Mouse (Mus musculus) embryonic facial prominence, embryonic 14.5 days (tissue): ENCODE data around the gene Nptx1. TPM values are rescaled to one million over a fixed set of nuclear protein-coding genes. Genes with fewer than 3 reads are reported as not detected.

ENCODE experiments used
- ATAC-seq: fragments of 200-750 bp; cut with Nextera tagmentation; 2 replicates; pipeline ENCODE4 v1.8.0; 2017; ENCODE audit warnings: low read depth, moderate number of reproducible peaks, moderate TSS enrichment
- DNase-seq: peaks from one replicate; pipeline ENCODE4 v3.0.0-alpha.2; 2015; ENCODE audit warnings: low spot score
- H3K27ac ChIP-seq: fragments of 300-500 bp; sonication (generic); replicated peaks from 2 replicates; pipeline ENCODE4 v1.5.1; 2014; ENCODE audit warnings: low read depth, mild to moderate bottlenecking, low read length, moderate library complexity
- H3K27me3 ChIP-seq: fragments of 300-500 bp; sonication (generic); replicated peaks from 2 replicates; pipeline ENCODE4 v1.6.1; 2014; ENCODE audit warnings: low read length; ENCODE audit not compliant: control insufficient read depth, insufficient read depth
- H3K36me3 ChIP-seq: fragments of 300-500 bp; sonication (generic); 2 replicates; pipeline ENCODE4 v1.6.1; 2014; ENCODE audit warnings: low read length, mixed read lengths; ENCODE audit not compliant: control insufficient read depth, insufficient read depth
- H3K4me1 ChIP-seq: fragments of 300-500 bp; sonication (generic); 2 replicates; pipeline ENCODE4 v1.6.1; 2014; ENCODE audit warnings: antibody characterized with exemption, low read length; ENCODE audit not compliant: control insufficient read depth, insufficient read depth
- H3K4me2 ChIP-seq: fragments of 300-500 bp; sonication (generic); 2 replicates; pipeline ENCODE4 v1.6.1; 2014; ENCODE audit warnings: low read depth, mild to moderate bottlenecking, low read length, moderate library complexity, mixed read lengths
- H3K4me3 ChIP-seq: fragments of 300-500 bp; sonication (generic); 2 replicates; pipeline ENCODE4 v1.5.1; 2014; ENCODE audit warnings: low read depth, mild to moderate bottlenecking, low read length
- H3K9ac ChIP-seq: fragments of 300-500 bp; sonication (generic); 2 replicates; pipeline ENCODE4 v1.6.1; 2014; ENCODE audit warnings: low read depth, mild to moderate bottlenecking, low read length, moderate library complexity, mixed read lengths
- H3K9me3 ChIP-seq: fragments of 300-500 bp; sonication (generic); 2 replicates; pipeline ENCODE4 v1.6.1; 2016; ENCODE audit warnings: low read length; ENCODE audit not compliant: control insufficient read depth
- WGBS: fragments of 180-500 bp; shearing (Covaris S2); extraction: QIAGEN DNeasy Blood & Tissue Kit; methylation state at CpG from one replicate; pipeline ENCODE4 v1.1.7; 2014; 5-methylcytosine and 5-hydroxymethylcytosine counted together
- polyA plus RNA-seq: library from polyadenylated mRNA; unstranded; fragments of >200 nt; fragmentation: Nextera tagmentation; extraction: Ambion mirVana; gene quantifications from 2 replicates; pipeline ENCODE4 v1.2.1, GENCODE M21; 2014

Gene Nptx1
- polyA plus RNA-seq, 1 experiment from 2014 or later = 1.9 TPM

DNA sequence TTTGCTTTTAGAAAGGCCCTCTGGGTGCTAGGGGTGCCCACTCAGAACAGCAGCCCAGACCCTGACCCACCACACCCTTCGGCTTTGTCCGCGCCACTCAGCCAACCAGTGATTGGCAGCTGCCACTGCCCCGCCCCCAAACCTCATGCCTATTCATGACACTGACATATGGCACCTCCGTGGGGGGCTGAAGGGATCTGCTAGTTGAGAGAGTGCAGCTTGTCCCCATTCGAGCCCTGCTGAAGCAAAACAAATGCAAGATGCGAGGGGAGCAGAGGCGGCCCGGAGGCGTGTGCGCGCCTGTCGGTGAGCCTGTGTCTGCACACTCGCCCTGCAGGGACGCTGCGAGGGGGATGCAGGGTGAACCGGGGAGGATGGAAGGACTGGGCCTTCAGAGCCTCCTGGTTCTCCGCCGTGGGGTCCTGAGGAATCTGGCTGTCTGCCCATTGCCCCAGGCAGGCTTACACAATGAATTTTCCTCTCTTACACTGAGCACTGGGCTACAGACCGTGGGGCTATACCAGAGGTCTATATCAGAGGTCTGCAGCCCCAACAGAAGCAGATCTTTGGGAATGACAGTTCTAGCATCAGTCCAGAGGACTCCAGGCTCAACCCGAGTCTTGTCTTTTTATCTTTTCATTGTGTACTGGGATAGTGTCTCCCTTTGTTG, 32.5 kb downstream of the Nptx1 start:
- Histone ChIP-seq H3K27ac (no peak overlapping the region), H3K36me3 (no peaks in the 10 kb centered on the region), H3K4me1 (peaks cover 10% of the 10 kb centered on the region; the same call in 1 of the 2 replicates), H3K4me3 (peak overlapping the region; percentile 10; the same call in 1 of the 2 replicates), H3K4me2 (peak overlapping the region; percentile 44), H3K9me3 (no peaks in the 10 kb centered on the region), H3K27me3 (no peaks in the 10 kb centered on the region), H3K9ac (0 out of 2 replicates have a peak overlapping the region, but pooled peaks have one; percentile 25)
- 3% methylated on average over 21 of the region's 21 CpGs for WGBS
- ATAC-seq = peak; percentile 58
- peak; percentile 82 for DNase-seq

DNA sequence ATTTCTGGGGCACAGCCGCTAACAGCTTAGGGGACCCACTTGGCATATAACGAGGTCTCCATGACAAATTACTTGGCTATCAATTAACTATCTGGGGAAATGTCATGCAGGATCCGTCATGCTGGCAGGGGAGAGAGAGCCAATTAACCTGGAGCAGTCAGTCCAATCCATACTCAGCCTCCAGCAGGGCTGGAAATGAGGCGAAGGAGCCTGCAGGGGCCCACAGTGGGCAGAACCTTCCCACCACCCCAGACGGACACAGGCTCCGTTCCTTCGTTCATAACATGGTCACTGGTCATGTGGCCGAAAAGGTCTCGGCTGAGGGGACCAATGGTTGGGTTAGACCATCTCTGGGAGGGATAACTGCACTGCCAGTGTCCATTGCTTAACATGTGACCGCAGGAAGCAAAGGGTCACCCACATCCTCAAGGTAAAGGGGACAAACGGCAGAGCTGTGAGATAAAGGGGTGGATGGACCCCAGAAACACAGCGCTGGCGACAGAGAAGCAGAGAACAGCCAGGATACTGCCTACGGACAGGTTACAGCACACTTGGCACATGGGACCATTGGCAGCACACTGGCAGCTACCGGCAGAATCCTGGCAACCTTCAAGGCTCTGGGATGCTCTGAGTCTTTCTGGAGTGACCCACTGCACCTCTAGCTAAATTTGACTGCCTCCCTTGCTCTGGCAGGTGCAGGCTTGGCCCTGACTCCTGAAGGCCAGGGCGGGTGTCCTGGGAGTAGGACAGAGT, 33.3 kb downstream of the Nptx1 start:
- H3K4me3 ChIP-seq = no peak overlapping the region
- H3K36me3 ChIP-seq = no peaks in the 10 kb centered on the region
- no peak overlapping the region for H3K27ac ChIP-seq
- no peak for ATAC-seq
- no peak overlapping the region for H3K9ac ChIP-seq
- H3K4me2 ChIP-seq = peak overlapping the region; percentile 44
- H3K4me1 ChIP-seq = peaks cover 10% of the 10 kb centered on the region; the same call in 1 of the 2 replicates
- H3K27me3 ChIP-seq = no peaks in the 10 kb centered on the region
- H3K9me3 ChIP-seq = no peaks in the 10 kb centered on the region
- 45% methylated on average over 16 of the region's 16 CpGs for whole genome bisulfite sequencing
- DNase-seq = no peak

DNA sequence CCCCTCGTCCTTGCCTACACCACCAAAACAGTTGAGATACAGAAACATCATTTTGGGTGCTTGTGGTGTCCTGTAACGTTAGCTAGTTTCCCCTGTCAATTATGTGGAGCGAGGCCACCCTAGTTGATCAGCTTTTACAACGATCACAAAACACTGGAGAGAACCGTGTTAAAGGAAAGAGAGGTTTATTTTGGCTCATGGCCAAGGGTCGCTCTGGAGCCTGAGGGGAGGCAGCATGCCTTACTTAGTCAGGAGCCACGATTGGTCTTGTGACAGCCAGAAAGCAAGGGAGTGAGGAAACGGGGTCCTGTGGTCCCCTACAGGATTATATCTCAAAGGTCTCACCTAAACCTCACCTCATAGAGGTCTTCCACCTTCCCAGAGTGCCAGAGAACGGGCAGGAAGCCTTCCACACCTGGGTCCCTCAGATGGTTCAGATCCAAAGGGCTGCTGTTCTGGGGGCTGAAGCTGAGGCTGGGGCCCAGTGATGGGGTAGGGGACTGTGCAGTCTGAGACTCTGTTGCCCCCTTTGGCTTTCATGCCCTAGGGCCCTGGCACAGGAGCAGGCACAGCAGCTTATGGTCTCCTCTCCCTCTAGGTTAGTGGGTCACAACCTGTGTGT, 34.4 kb downstream of the Nptx1 start:
- Histone ChIP-seq H3K9me3 (no peaks in the 10 kb centered on the region), H3K36me3 (peaks cover 6% of the 10 kb centered on the region; the same call in 1 of the 2 replicates), H3K27ac (no peak overlapping the region), H3K9ac (no peak overlapping the region), H3K4me1 (peaks cover 10% of the 10 kb centered on the region; the same call in 1 of the 2 replicates), H3K4me3 (no peak overlapping the region), H3K27me3 (no peaks in the 10 kb centered on the region), H3K4me2 (no peak overlapping the region)
- ATAC-seq (no peak), DNase-seq (no peak)
- WGBS = 33% methylated on average over 9 of the region's 9 CpGs

DNA sequence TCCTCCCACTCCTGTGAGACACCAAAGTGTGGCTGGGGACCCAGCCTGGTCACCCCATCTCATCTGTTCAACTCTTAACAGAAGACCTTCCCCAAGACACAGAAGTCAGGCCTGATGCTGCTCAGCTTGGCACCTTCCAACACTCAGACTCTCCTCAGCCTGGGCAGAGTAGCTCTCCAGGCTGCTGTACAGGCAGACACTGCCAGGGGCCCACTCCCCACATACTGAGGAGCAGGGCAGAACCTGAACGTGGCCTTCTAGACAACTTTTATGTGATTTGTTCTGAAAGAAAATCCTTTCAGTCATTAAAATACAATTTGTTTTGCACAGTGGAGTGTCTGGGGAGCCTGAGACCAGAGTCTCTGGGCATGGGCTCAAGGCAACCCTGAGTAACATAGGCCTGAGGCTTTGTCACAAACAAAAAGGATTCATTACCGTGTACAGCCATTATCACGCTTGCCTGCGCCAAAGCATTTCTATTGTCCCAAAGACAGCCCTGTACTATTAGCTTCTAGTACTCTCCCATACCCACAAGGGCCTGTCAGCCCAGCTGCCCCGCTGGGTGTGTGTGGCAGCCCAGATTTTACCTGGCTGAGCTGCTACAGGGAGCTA, 38.3 kb downstream of the Nptx1 start:
- H3K9me3 ChIP-seq = no peaks in the 10 kb centered on the region
- no peaks in the 10 kb centered on the region for H3K27me3 ChIP-seq
- DNase-seq = no peak
- H3K36me3 ChIP-seq = peaks cover 43% of the 10 kb centered on the region
- no peaks in the 10 kb centered on the region for H3K4me1 ChIP-seq
- 73% methylated on average over 5 of the region's 5 CpGs for WGBS
- peak; percentile 9; the same call in 1 of the 2 replicates for ATAC-seq
- H3K27ac ChIP-seq = no peak overlapping the region
- no peak overlapping the region for H3K4me2 ChIP-seq
- no peak overlapping the region for H3K4me3 ChIP-seq
- H3K9ac ChIP-seq = no peak overlapping the region

DNA sequence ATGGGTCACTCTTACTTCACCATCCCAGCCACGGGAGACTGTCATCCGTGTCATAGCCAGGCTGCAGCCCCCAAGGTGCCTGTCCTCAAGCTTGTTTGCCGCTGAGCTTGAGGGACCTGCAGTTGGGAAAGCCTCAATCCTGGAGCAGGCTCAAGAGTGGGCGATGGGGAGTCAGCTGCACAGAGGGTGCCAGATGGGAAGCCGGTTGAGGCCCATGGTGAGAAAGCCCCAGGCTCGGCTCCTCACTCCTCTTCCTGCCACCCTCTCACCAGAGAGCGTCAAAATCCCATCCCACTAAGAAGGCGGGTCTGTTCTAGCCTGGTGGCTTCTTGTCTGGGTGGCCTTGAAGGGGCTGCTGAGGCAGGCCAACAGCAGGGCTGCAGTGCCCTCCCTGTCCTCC, 39.8 kb downstream of the Nptx1 start:
- Histone ChIP-seq H3K4me1 (no peaks in the 10 kb centered on the region), H3K9me3 (no peaks in the 10 kb centered on the region), H3K4me3 (no peak overlapping the region), H3K27ac (no peak overlapping the region), H3K9ac (no peak overlapping the region), H3K27me3 (no peaks in the 10 kb centered on the region), H3K36me3 (peaks cover 56% of the 10 kb centered on the region), H3K4me2 (no peak overlapping the region)
- ATAC-seq = no peak
- WGBS = 94% methylated on average over 8 of the region's 8 CpGs
- no peak for DNase-seq

DNA sequence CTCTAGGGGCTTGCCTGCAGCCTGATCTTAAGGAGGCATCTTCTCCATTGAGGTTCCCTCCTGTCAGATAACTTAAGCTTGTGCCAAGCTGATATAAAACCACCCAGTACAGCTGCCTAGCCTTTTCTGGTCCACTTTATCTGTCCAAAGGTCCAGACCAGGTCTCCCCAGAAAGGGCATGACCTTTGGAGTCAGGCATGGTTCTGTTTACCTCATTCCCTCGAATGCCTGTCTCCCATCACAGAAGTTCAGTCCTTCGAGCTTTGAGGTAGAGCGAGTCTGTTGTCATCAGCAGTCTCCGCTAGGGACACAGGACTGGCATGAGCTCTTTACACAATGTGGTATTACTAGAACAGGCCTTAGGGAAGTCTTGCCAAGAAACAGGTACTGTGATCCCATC, 41.2 kb downstream of the Nptx1 start:
- WGBS = 80% methylated on average over 4 of the region's 4 CpGs
- H3K9ac ChIP-seq = no peak overlapping the region
- H3K4me3 ChIP-seq = no peak overlapping the region
- ATAC-seq = no peak
- H3K4me1 ChIP-seq = no peaks in the 10 kb centered on the region
- no peak overlapping the region for H3K4me2 ChIP-seq
- H3K9me3 ChIP-seq = no peaks in the 10 kb centered on the region
- H3K27ac ChIP-seq = no peak overlapping the region
- DNase-seq = no peak
- H3K27me3 ChIP-seq = no peaks in the 10 kb centered on the region
- H3K36me3 ChIP-seq = peaks cover 69% of the 10 kb centered on the region

DNA sequence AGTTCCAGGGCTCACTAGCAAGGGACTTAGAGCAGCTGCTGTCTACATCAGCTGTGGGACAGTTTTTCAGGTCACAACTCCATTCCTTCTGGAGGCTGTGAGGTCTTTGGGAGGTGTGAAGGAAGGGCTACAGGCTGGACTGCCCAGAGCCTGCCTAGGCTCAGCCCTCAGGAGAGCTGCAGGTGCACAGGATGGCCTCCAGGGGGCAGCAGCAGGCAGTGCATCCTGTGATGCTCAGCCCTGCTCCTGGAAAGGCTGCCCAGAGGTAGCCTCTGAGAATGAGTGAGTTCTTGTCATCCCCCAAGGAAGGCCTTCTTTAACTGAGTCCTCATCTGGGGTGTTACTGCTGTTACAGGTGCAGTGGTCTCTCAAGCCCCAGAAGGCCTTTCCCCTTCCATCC, 43.9 kb downstream of the Nptx1 start:
- Histone ChIP-seq H3K4me3 (no peak overlapping the region), H3K4me2 (no peak overlapping the region), H3K9me3 (no peaks in the 10 kb centered on the region), H3K9ac (no peak overlapping the region), H3K36me3 (peaks cover 87% of the 10 kb centered on the region), H3K27ac (no peak overlapping the region), H3K4me1 (no peaks in the 10 kb centered on the region), H3K27me3 (no peaks in the 10 kb centered on the region)
- ATAC-seq (peak; percentile 80), DNase-seq (peak; percentile 53)

DNA sequence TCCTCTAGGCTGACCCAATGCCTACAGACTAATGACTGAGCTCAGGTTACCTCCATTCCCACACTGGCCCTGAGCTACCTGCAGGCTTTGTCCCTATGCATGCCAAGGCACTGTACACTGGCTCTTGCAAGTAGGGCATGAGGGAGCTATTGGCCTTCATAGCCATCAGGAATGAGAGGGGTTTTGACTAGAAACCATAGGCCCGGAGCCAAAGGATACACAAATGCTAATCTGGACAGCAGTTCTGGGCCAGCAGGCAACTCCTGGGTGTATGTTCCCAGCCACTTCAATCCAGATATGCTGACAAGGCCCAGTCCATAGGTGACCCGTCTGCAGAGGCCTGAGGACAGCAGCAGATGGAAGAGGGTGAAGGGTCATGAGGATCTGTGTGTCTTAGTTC, 47.5 kb downstream of the Nptx1 start:
- H3K9ac ChIP-seq = no peak overlapping the region
- no peaks in the 10 kb centered on the region for H3K27me3 ChIP-seq
- no peak overlapping the region for H3K4me3 ChIP-seq
- no peak overlapping the region for H3K27ac ChIP-seq
- DNase-seq (no peak), ATAC-seq (no peak)
- WGBS = 78% methylated on average over 2 of the region's 2 CpGs
- H3K4me1 ChIP-seq = no peaks in the 10 kb centered on the region
- peaks cover 77% of the 10 kb centered on the region for H3K36me3 ChIP-seq
- no peak overlapping the region for H3K4me2 ChIP-seq
- H3K9me3 ChIP-seq = no peaks in the 10 kb centered on the region
